Mouse (Mus musculus): ENCODE results near the gene Exoc1.

DNA sequence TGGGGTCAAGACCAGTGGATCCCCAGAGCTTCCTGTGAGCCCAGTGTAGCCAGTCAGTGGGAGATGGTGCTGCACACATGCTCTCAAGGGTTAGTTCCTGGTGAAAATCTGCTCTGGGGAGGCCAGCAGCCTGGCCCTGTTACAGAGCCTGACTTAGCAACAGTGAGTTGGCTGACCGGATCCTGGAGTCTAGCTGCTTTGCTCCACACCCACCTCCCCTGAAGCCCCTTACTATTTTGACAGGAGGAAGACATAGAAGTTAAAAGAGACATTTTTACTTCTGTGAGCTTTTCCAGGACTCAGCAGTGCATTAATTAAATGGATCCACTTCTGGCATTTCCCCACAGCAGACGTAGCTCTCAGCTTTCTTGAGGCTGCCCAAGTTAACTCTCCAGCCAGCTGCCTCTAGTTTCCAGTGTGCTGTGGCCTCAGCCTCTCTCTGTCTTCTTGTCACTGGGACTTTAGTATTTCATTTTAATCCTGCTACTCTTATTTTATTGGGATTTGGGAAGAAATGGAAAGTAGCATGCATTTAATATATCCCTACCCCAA, 87.2 kb downstream of the Exoc1 start:
- TF ChIP-seq ZNF384 (IDR thresholded peaks at IDR 0.05; ENCODE audit: low read depth, low read length), result no peak
- no peak for TF ChIP-seq CHD2 (IDR thresholded peaks at IDR 0.05; ENCODE audit: low read depth, low read length)
- TF ChIP-seq MAFK (IDR thresholded peaks at IDR 0.05; ENCODE audit: insufficient read depth, low read depth, low read length), result no peak

All from ES-E14 (cell line).